In the genomic region with DNA sequence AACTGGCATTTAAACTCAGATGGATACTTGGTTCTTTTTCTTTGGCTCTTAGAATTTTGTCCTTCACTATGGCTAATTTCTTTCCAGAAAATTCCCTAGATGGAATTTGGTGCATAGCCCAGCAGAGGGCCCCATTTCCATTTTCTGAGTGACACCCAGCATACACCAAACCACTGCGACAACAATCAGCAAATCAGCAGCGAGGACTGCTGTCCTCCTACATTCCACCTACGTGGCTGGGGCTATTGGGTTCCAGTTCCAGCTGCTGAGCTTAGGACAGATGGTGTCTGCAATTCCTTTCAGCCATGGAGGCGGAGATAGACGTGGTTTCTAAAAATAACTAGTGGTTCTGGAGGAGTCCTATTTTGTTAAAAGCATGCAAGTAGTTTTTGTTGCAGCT, we compare ENCODE assay signal across 8 mouse cellular contexts. TPM values are rescaled to one million over a fixed set of nuclear protein-coding genes. Genes with fewer than 3 reads are reported as not detected.
A peak's percentile ranks its signal among the peaks of the same experiment; 100 is the strongest.
DNase-seq lines count a peak whose midpoint lies in the region; ATAC-seq and TF ChIP-seq lines count a peak whose summit lies in the region.

No protein-coding gene starts in this region.

- no peak overlapping the region for H3K9ac ChIP-seq in liver, adult 2 months (ENCODE audit: low read depth, low read length)
- H3K9ac ChIP-seq in liver, embryonic 11.5 days (ENCODE audit: low read depth, low read length) = no peak overlapping the region
- no peak overlapping the region for H3K9ac ChIP-seq in hindbrain, postnatal 0 days (replicated peaks; ENCODE audit: low read length)

- no peaks in the 10 kb centered on the region for H3K36me3 ChIP-seq in liver, adult 2 months (ENCODE audit: control insufficient read depth, insufficient read depth, low read length)
- no peaks in the 10 kb centered on the region for H3K36me3 ChIP-seq in liver, embryonic 11.5 days (ENCODE audit: control insufficient read depth, insufficient read depth, low read length)
- H3K36me3 ChIP-seq in hindbrain, postnatal 0 days (ENCODE audit: insufficient read depth, low read length) = no peaks in the 10 kb centered on the region
- no peaks in the 10 kb centered on the region for H3K36me3 ChIP-seq in myocyte (ENCODE audit: control insufficient read depth, insufficient read depth)

- no peak for TF ChIP-seq POLR2A in liver, adult 2 months (IDR thresholded peaks at IDR 0.05; ENCODE audit: extremely low read depth, insufficient read depth, low read length)
- no peak for TF ChIP-seq POLR2A in myocyte (IDR thresholded peaks at IDR 0.05; ENCODE audit: insufficient read length, low read depth)

- no peak for ATAC-seq in liver, embryonic 11.5 days (replicated peaks; ENCODE audit: low FRiP score)
- ATAC-seq in hindbrain, postnatal 0 days = peak; percentile 92
- ATAC-seq in inflammation-experienced regulatory T-cells, adult 6 months = no peak

- H3K4me2 ChIP-seq in liver, embryonic 11.5 days = no peak overlapping the region
- H3K4me2 ChIP-seq in hindbrain, postnatal 0 days (ENCODE audit: low read depth, low read length) = no peak overlapping the region
- peak overlapping the region; percentile 39 for H3K4me2 ChIP-seq in myocyte (ENCODE audit: low read depth)

- DNase-seq in liver, adult 2 months (ENCODE audit: extremely low read depth, low read depth, low spot score) = peak; percentile 63
- DNase-seq in liver, embryonic 11.5 days (ENCODE audit: low spot score) = no peak
- DNase-seq in cerebellum, adult 8-10 months = peak; percentile 51
- peak; percentile 43 to 61 for DNase-seq in gastrocnemius, adult 8-10 months (ENCODE audit: low spot score in 2 of 2)
- DNase-seq in hindbrain, postnatal 0 days (ENCODE audit: low spot score) = peak; percentile 71
- DNase-seq in left cerebral cortex, adult 2 months (ENCODE audit: extremely low spot score in 1 of 2, low spot score in 2 of 2) = peak; percentile 56 to 70

- no peak overlapping the region for H3K4me3 ChIP-seq in liver, adult 2 months (ENCODE audit: insufficient read depth, low read depth, low read length)
- H3K4me3 ChIP-seq in liver, embryonic 11.5 days (ENCODE audit: low read depth, low read length) = no peak overlapping the region
- H3K4me3 ChIP-seq in hindbrain, postnatal 0 days (ENCODE audit: low read length) = no peak overlapping the region
- no peak overlapping the region for H3K4me3 ChIP-seq in left cerebral cortex, adult 2 months
- H3K4me3 ChIP-seq in myocyte = no peak overlapping the region

- no peak overlapping the region for H3ac ChIP-seq in myocyte (ENCODE audit: control insufficient read depth, insufficient read length)

- 3% methylated on average over 5 of the region's 5 CpGs for WGBS in liver, adult 2 months
- 33% methylated on average over 5 of the region's 5 CpGs for WGBS in liver, embryonic 11.5 days
- WGBS in hindbrain, postnatal 0 days = 28% methylated on average over 5 of the region's 5 CpGs

- H3K4me1 ChIP-seq in liver, adult 2 months (ENCODE audit: control insufficient read depth, insufficient read depth, low read length) = peaks cover 1% of the 10 kb centered on the region; the same call in 1 of the 2 replicates
- no peaks in the 10 kb centered on the region for H3K4me1 ChIP-seq in liver, embryonic 11.5 days (replicated peaks; ENCODE audit: control insufficient read depth, insufficient read depth, low read length)
- no peaks in the 10 kb centered on the region for H3K4me1 ChIP-seq in hindbrain, postnatal 0 days (ENCODE audit: insufficient read depth, low read length)

- intact Hi-C loops in left cerebral cortex, adult 2 months (cut with DNase I) = loop anchor here (1.0 to 5.0 kb wide), 2 partner anchors 43 to 92 kb away; a partner anchor contains a TSS

- H3K9me3 ChIP-seq in liver, embryonic 11.5 days (ENCODE audit: control insufficient read depth, low read length) = no peaks in the 10 kb centered on the region
- H3K9me3 ChIP-seq in hindbrain, postnatal 0 days (ENCODE audit: low read length) = no peaks in the 10 kb centered on the region

- TF ChIP-seq CTCF in liver, adult 2 months (IDR thresholded peaks at IDR 0.05; ENCODE audit: low read depth, low read length) = peak; percentile 26; the same call in 1 of the 2 replicates
- TF ChIP-seq CTCF in hindbrain, postnatal 0 days (IDR thresholded peaks at IDR 0.05; ENCODE audit: low read depth) = peak; percentile 54
- peak; percentile 57 for TF ChIP-seq CTCF in left cerebral cortex, adult 2 months (IDR thresholded peaks at IDR 0.05)

- no peak overlapping the region for H3K27ac ChIP-seq in liver, adult 2 months (replicated peaks; ENCODE audit: insufficient read depth, low read depth, low read length)
- H3K27ac ChIP-seq in liver, embryonic 11.5 days (ENCODE audit: low read depth, low read length) = no peak overlapping the region
- H3K27ac ChIP-seq in hindbrain, postnatal 0 days = no peak overlapping the region
- H3K27ac ChIP-seq in left cerebral cortex, adult 2 months = peak overlapping the region; percentile 63; the same call in 1 of the 2 replicates

- H3K79me2 ChIP-seq in liver, adult 2 months (ENCODE audit: control insufficient read depth, insufficient read depth, low read length) = no peaks in the 10 kb centered on the region
- no peaks in the 10 kb centered on the region for H3K79me2 ChIP-seq in myocyte (ENCODE audit: control insufficient read depth, insufficient read depth)

- no peaks in the 10 kb centered on the region for H3K27me3 ChIP-seq in liver, adult 2 months (ENCODE audit: control insufficient read depth, insufficient read depth, low read length)
- H3K27me3 ChIP-seq in liver, embryonic 11.5 days (replicated peaks; ENCODE audit: control insufficient read depth, insufficient read depth, low read length) = no peaks in the 10 kb centered on the region
- H3K27me3 ChIP-seq in hindbrain, postnatal 0 days (ENCODE audit: insufficient read depth, low read length) = no peaks in the 10 kb centered on the region
- H3K27me3 ChIP-seq in myocyte (ENCODE audit: control insufficient read depth, insufficient read depth, insufficient read length) = no peaks in the 10 kb centered on the region

TF ChIP-seq in myocyte, 11 proteins besides CTCF, POLR2A, EP300 and RAD21:
- TF ChIP-seq USF1 (IDR thresholded peaks at IDR 0.05; ENCODE audit: low read depth) = no peak
- no peak for TF ChIP-seq MAX (IDR thresholded peaks at IDR 0.05; ENCODE audit: low read depth)
- TF ChIP-seq E2F4 (IDR thresholded peaks at IDR 0.05; ENCODE audit: insufficient read depth) = no peak
- TF ChIP-seq TCF12 (IDR thresholded peaks at IDR 0.05; ENCODE audit: insufficient read depth, poor library complexity, severe bottlenecking) = peak; percentile 46
- TF ChIP-seq MYOD1 (IDR thresholded peaks at IDR 0.05; ENCODE audit: control insufficient read depth in 1 of 3, insufficient read length in 2 of 3, low read depth in 2 of 3) = peak in 2 of 3 experiments; percentile 82 to 91
- no peak for TF ChIP-seq REST (IDR thresholded peaks at IDR 0.05; ENCODE audit: insufficient read depth, insufficient read length)
- TF ChIP-seq MYOG (IDR thresholded peaks at IDR 0.05; ENCODE audit: control insufficient read depth in 1 of 3, insufficient read depth in 1 of 3, insufficient read length in 2 of 3, low read depth in 2 of 3) = peak; percentile 58 to 82 (median 60)
- peak; percentile 18 for TF ChIP-seq TCF3 (IDR thresholded peaks at IDR 0.05; ENCODE audit: insufficient read length, low read depth)
- no peak for TF ChIP-seq SRF (IDR thresholded peaks at IDR 0.05; ENCODE audit: control insufficient read depth, insufficient read length, low read depth)
- TF ChIP-seq CEBPB (IDR thresholded peaks at IDR 0.05; ENCODE audit: insufficient read depth, poor library complexity, severe bottlenecking) = no peak
- TF ChIP-seq POLR2AphosphoS2 (IDR thresholded peaks at IDR 0.05; ENCODE audit: insufficient read length, low read depth) = no peak

RNA-seq across cellular contexts. Expression of a gene that starts 31.3 kb away (rescaled TPM):
- total RNA-seq in liver, adult 2 months (2014; rRNA removed) = 39.5 and 42.4 TPM in 2 replicates
- polyA plus RNA-seq in liver, adult 2 months (2012; rRNA removed) = 97.0 and 139 TPM in 2 replicates
- 83.7 and 84.4 TPM in 2 replicates for polyA plus RNA-seq in liver, embryonic 11.5 days (2014; fragmentation: Nextera tagmentation; extraction: Ambion mirVana)
- total RNA-seq in gastrocnemius, adult 8-10 months (2022) = 100 to 1,000 TPM; 102 to 107 (median 105) TPM
- total RNA-seq in hindbrain, postnatal 0 days (2014; rRNA removed) = 294 and 310 TPM in 2 replicates
- polyA plus RNA-seq in hindbrain, postnatal 0 days (2015; fragmentation: Nextera tagmentation; extraction: Ambion mirVana) = 381 and 392 TPM in 2 replicates
- total RNA-seq in left cerebral cortex, adult 2 months (2021) = 100 to 1,000 TPM; 172 to 180 TPM
- 66.5 TPM for polyA plus RNA-seq in myocyte (2012; fragmentation: generic; extraction: Trizol)
- polyA plus RNA-seq in inflammation-experienced regulatory T-cells, adult 6 months (2017; shearing (Covaris generic)) = 100 to 1,000 TPM in 2 of 3 experiments, 10 to 100 TPM in 1; 99.1 to 180 (median 137) TPM

RNA-seq across cellular contexts. Expression of a gene that starts 41.0 kb away (rescaled TPM):
- not detected in 2 replicates for total RNA-seq in liver, adult 2 months (2014; rRNA removed)
- polyA plus RNA-seq in liver, adult 2 months (2012; rRNA removed) = 0.28 and 0.72 TPM in 2 replicates
- 8.8 and 10.6 TPM in 2 replicates for polyA plus RNA-seq in liver, embryonic 11.5 days (2014; fragmentation: Nextera tagmentation; extraction: Ambion mirVana)
- total RNA-seq in gastrocnemius, adult 8-10 months (2022) = under 1 TPM in 3 of 4 experiments, not detected in 1; 0.36 to 0.99 (median 0.59) TPM
- total RNA-seq in hindbrain, postnatal 0 days (2014; rRNA removed) = 3.8 and 5.7 TPM in 2 replicates
- 5.4 and 6.3 TPM in 2 replicates for polyA plus RNA-seq in hindbrain, postnatal 0 days (2015; fragmentation: Nextera tagmentation; extraction: Ambion mirVana)
- 1 to 10 TPM; 1.0 to 1.3 TPM for total RNA-seq in left cerebral cortex, adult 2 months (2021)
- 387 TPM for polyA plus RNA-seq in myocyte (2012; fragmentation: generic; extraction: Trizol)
- polyA plus RNA-seq in inflammation-experienced regulatory T-cells, adult 6 months (2017; shearing (Covaris generic)) = not detected

Comparison
In these comparisons a context has a peak if more than half of its experiments do, and no peak if none do; other contexts are left out.
1. RNA of a gene that starts 41.0 kb away (polyA plus RNA-seq): 387 TPM in myocyte (single experiment); 8.8 to 10.6 TPM in liver, embryonic 11.5 days, 5.4 to 6.3 TPM in hindbrain, postnatal 0 days, 0.28 to 0.72 TPM in liver, adult 2 months and not detected in inflammation-experienced regulatory T-cells, adult 6 months; every median in the first group is over 10 times any median in the second.
2. Peak in every context shown above with its lines, with median percentiles within 50 percentile points of each other: CTCF ChIP-seq.